9 mouse cellular contexts compared by ENCODE assay signal in genomic region chr3:95987386-95988110, GRCm38 (mm10). TPM values are rescaled to one million over a fixed set of nuclear protein-coding genes. Genes with fewer than 3 reads are reported as not detected.
DNase-seq lines count a peak whose midpoint lies in the region; ATAC-seq lines count a peak whose summit lies in the region.
"Had no signal": no experiment of that assay in that cellular context is flagged by ENCODE, and none has a peak within 500 bp of the region (broad histone marks: within the 10 kb centered on the region; RNA-seq: fewer than 3 reads in every experiment).

No protein-coding gene starts in this region.

- no peak overlapping the region for H3K4me2 ChIP-seq in intestine, embryonic 14.5 days (ENCODE audit: low read length)
- no peak overlapping the region for H3K4me2 ChIP-seq in intestine, embryonic 16.5 days (ENCODE audit: low read depth, low read length)
- H3K4me2 ChIP-seq in heart, embryonic 15.5 days = no peak overlapping the region
- H3K4me2 ChIP-seq in kidney, embryonic 14.5 days (replicated peaks; ENCODE audit: low read depth, low read length) = no peak overlapping the region
- no peak overlapping the region for H3K4me2 ChIP-seq in kidney, embryonic 15.5 days
- H3K4me2 ChIP-seq: hindbrain, embryonic 14.5 days had no signal

- peaks cover 26% of the 10 kb centered on the region for H3K4me1 ChIP-seq in intestine, embryonic 14.5 days (replicated peaks; ENCODE audit: control insufficient read depth, insufficient read depth, low read length)
- H3K4me1 ChIP-seq in intestine, embryonic 16.5 days (ENCODE audit: control insufficient read depth, insufficient read depth, low read length) = peaks cover 27% of the 10 kb centered on the region
- H3K4me1 ChIP-seq in heart, embryonic 15.5 days (replicated peaks) = peaks cover 73% of the 10 kb centered on the region
- peaks cover 22% of the 10 kb centered on the region for H3K4me1 ChIP-seq in kidney, embryonic 14.5 days (ENCODE audit: control insufficient read depth, insufficient read depth, low read length)
- H3K4me1 ChIP-seq in kidney, embryonic 15.5 days = peaks cover 62% of the 10 kb centered on the region

- H3K27me3 ChIP-seq in intestine, embryonic 14.5 days (replicated peaks; ENCODE audit: control insufficient read depth, insufficient read depth, low read length) = no peaks in the 10 kb centered on the region
- H3K27me3 ChIP-seq in intestine, embryonic 16.5 days (replicated peaks; ENCODE audit: control insufficient read depth, insufficient read depth, low read length) = no peaks in the 10 kb centered on the region
- H3K27me3 ChIP-seq in heart, embryonic 15.5 days = no peaks in the 10 kb centered on the region
- H3K27me3 ChIP-seq in kidney, embryonic 14.5 days (ENCODE audit: control insufficient read depth, insufficient read depth, low read length) = no peaks in the 10 kb centered on the region
- H3K27me3 ChIP-seq in kidney, embryonic 15.5 days = no peaks in the 10 kb centered on the region

- H3K4me3 ChIP-seq in intestine, embryonic 14.5 days (ENCODE audit: low read depth, low read length) = no peak overlapping the region
- no peak overlapping the region for H3K4me3 ChIP-seq in intestine, embryonic 16.5 days (ENCODE audit: low read length)
- H3K4me3 ChIP-seq in heart, embryonic 15.5 days = no peak overlapping the region
- no peak overlapping the region for H3K4me3 ChIP-seq in kidney, embryonic 14.5 days (ENCODE audit: low read length)
- H3K4me3 ChIP-seq in kidney, embryonic 15.5 days (replicated peaks) = no peak overlapping the region

- DNase-seq in intestine, embryonic 14.5 days (ENCODE audit: low spot score) = no peak
- peak; percentile 75 for DNase-seq in MEL-GATA-1-ER (ENCODE audit: extremely low read depth, low read depth)
- no peak for DNase-seq in right cerebral cortex, postnatal 25 days

- H3K9ac ChIP-seq in intestine, embryonic 14.5 days (ENCODE audit: low read length) = no peak overlapping the region
- H3K9ac ChIP-seq in intestine, embryonic 16.5 days (ENCODE audit: low read depth, low read length) = no peak overlapping the region
- H3K9ac ChIP-seq in heart, embryonic 15.5 days = no peak overlapping the region
- no peak overlapping the region for H3K9ac ChIP-seq in kidney, embryonic 14.5 days (ENCODE audit: low read depth, low read length)
- H3K9ac ChIP-seq in kidney, embryonic 15.5 days = no peak overlapping the region

- ATAC-seq in intestine, embryonic 14.5 days (replicated peaks; ENCODE audit: low FRiP score, low TSS enrichment, low read depth) = no peak
- ATAC-seq in intestine, embryonic 16.5 days = no peak
- no peak for ATAC-seq in heart, embryonic 15.5 days (replicated peaks; ENCODE audit: insufficient number of reproducible peaks, insufficient read depth, low FRiP score, low read depth)
- ATAC-seq in monocyte, adult 5-6 weeks (replicated peaks; ENCODE audit: insufficient number of reproducible peaks, low FRiP score, low TSS enrichment, poor library complexity, severe bottlenecking) = peak; percentile 65
- no peak for ATAC-seq in kidney, embryonic 14.5 days (ENCODE audit: low FRiP score, low TSS enrichment)
- ATAC-seq in kidney, embryonic 15.5 days (replicated peaks; ENCODE audit: low FRiP score) = no peak

- peaks cover 2% of the 10 kb centered on the region; the same call in 1 of the 2 replicates for H3K9me3 ChIP-seq in intestine, embryonic 14.5 days (ENCODE audit: control insufficient read depth, low read length)
- no peaks in the 10 kb centered on the region for H3K9me3 ChIP-seq in intestine, embryonic 16.5 days (ENCODE audit: control insufficient read depth, low read length)
- H3K9me3 ChIP-seq in heart, embryonic 15.5 days (replicated peaks) = no peaks in the 10 kb centered on the region
- peaks cover 3% of the 10 kb centered on the region; the same call in 1 of the 2 replicates for H3K9me3 ChIP-seq in kidney, embryonic 14.5 days (ENCODE audit: control insufficient read depth, low read length)
- no peaks in the 10 kb centered on the region for H3K9me3 ChIP-seq in kidney, embryonic 15.5 days (replicated peaks)

- H3K36me3 ChIP-seq in intestine, embryonic 14.5 days (ENCODE audit: control insufficient read depth, insufficient read depth, low read length) = peaks cover 52% of the 10 kb centered on the region
- H3K36me3 ChIP-seq in intestine, embryonic 16.5 days (ENCODE audit: control insufficient read depth, insufficient read depth, low read length) = peaks cover 4% of the 10 kb centered on the region; the same call in 1 of the 2 replicates
- peaks cover 45% of the 10 kb centered on the region for H3K36me3 ChIP-seq in heart, embryonic 15.5 days
- peaks cover 49% of the 10 kb centered on the region for H3K36me3 ChIP-seq in kidney, embryonic 14.5 days (ENCODE audit: control insufficient read depth, insufficient read depth, low read length)
- H3K36me3 ChIP-seq in kidney, embryonic 15.5 days = peaks cover 46% of the 10 kb centered on the region

- peak overlapping the region; percentile 92; the same call in 1 of the 2 replicates for H3K27ac ChIP-seq in intestine, embryonic 14.5 days (ENCODE audit: low read depth)
- H3K27ac ChIP-seq in intestine, embryonic 16.5 days (ENCODE audit: low read length) = no peak overlapping the region
- peak overlapping the region; percentile 98 for H3K27ac ChIP-seq in heart, embryonic 15.5 days
- H3K27ac ChIP-seq in kidney, embryonic 14.5 days (ENCODE audit: low read depth, low read length) = no peak overlapping the region
- H3K27ac ChIP-seq in kidney, embryonic 15.5 days = no peak overlapping the region
- H3K27ac ChIP-seq: hindbrain, embryonic 14.5 days had no signal

- WGBS in intestine, embryonic 14.5 days = 67% methylated on average over 6 of the region's 6 CpGs
- 75% methylated on average over 6 of the region's 6 CpGs for WGBS in intestine, embryonic 16.5 days
- 47% methylated on average over 6 of the region's 6 CpGs for WGBS in heart, embryonic 15.5 days
- WGBS in kidney, embryonic 14.5 days = 75% methylated on average over 6 of the region's 6 CpGs
- WGBS in kidney, embryonic 15.5 days = 70% methylated on average over 6 of the region's 6 CpGs

RNA-seq across cellular contexts. Expression of gene Plekho1, which starts 8.3 kb away (rescaled TPM):
- 33.3 and 35.0 TPM in 2 replicates for polyA plus RNA-seq in intestine, embryonic 14.5 days (2014; fragmentation: Nextera tagmentation; extraction: Ambion mirVana)
- polyA plus RNA-seq in intestine, embryonic 16.5 days (2015; fragmentation: Nextera tagmentation; extraction: Ambion mirVana) = 17.3 and 17.7 TPM in 2 replicates
- 64.3 and 69.6 TPM in 2 replicates for polyA plus RNA-seq in heart, embryonic 15.5 days (2015; fragmentation: Nextera tagmentation; extraction: Ambion mirVana)
- 73.1 to 144 TPM (median 131 TPM) in 3 replicates for total RNA-seq in monocyte, adult 5-6 weeks (2017)
- polyA plus RNA-seq in kidney, embryonic 14.5 days (2014; fragmentation: Nextera tagmentation; extraction: Ambion mirVana) = 39.3 and 48.0 TPM in 2 replicates
- 43.5 and 44.2 TPM in 2 replicates for polyA plus RNA-seq in kidney, embryonic 15.5 days (2015; fragmentation: Nextera tagmentation; extraction: Ambion mirVana)

RNA-seq across cellular contexts. Expression of gene Anp32e, which starts 58.5 kb away (rescaled TPM):
- polyA plus RNA-seq in intestine, embryonic 14.5 days (2014; fragmentation: Nextera tagmentation; extraction: Ambion mirVana) = 54.3 and 61.2 TPM in 2 replicates
- 140 and 150 TPM in 2 replicates for polyA plus RNA-seq in intestine, embryonic 16.5 days (2015; fragmentation: Nextera tagmentation; extraction: Ambion mirVana)
- polyA plus RNA-seq in heart, embryonic 15.5 days (2015; fragmentation: Nextera tagmentation; extraction: Ambion mirVana) = 183 and 187 TPM in 2 replicates
- 108 to 150 TPM (median 134 TPM) in 3 replicates for total RNA-seq in monocyte, adult 5-6 weeks (2017)
- polyA plus RNA-seq in kidney, embryonic 14.5 days (2014; fragmentation: Nextera tagmentation; extraction: Ambion mirVana) = 78.3 and 89.0 TPM in 2 replicates
- polyA plus RNA-seq in kidney, embryonic 15.5 days (2015; fragmentation: Nextera tagmentation; extraction: Ambion mirVana) = 247 and 264 TPM in 2 replicates

Comparison
In these comparisons a context has a peak if more than half of its experiments do, and no peak if none do; other contexts are left out.
1. H3K27ac ChIP-seq: peak in intestine, embryonic 14.5 days (single experiment) and heart, embryonic 15.5 days (single experiment); none in intestine, embryonic 16.5 days (single experiment), kidney, embryonic 14.5 days (single experiment) and kidney, embryonic 15.5 days (single experiment).